Mouse (Mus musculus): ENCODE measurements around the gene Igf2bp3. TPM values are rescaled to one million over a fixed set of nuclear protein-coding genes. Genes with fewer than 3 reads are reported as not detected.

Gene Igf2bp3
- polyA plus RNA-seq, 1 experiment: 0.06 TPM

- H3K36me3 ChIP-seq (ENCODE audit: control insufficient read depth, insufficient read depth, low read length): no peaks in the 10 kb centered on the region
- no peak overlapping the region for H3K27ac ChIP-seq (ENCODE audit: insufficient read depth, low read depth, low read length)
- no peaks in the 10 kb centered on the region for H3K27me3 ChIP-seq (ENCODE audit: control insufficient read depth, insufficient read depth, low read length)
- no peak overlapping the region for H3K4me3 ChIP-seq (ENCODE audit: low read depth, low read length)
- TF ChIP-seq POLR2A (IDR thresholded peaks at IDR 0.05; ENCODE audit: low read depth, low read length) (no peak), CTCF (IDR thresholded peaks at IDR 0.05; ENCODE audit: extremely low read depth, insufficient read length, insufficient replicate concordance, low read depth, low read length) (no peak)
- 73% methylated on average over 6 of the region's 6 CpGs for WGBS
- H3K4me1 ChIP-seq (ENCODE audit: control insufficient read depth, insufficient read depth, insufficient read length, low read length): no peaks in the 10 kb centered on the region
These were observed 49.7 kb downstream of the Igf2bp3 start for GRCm38 (mm10) chr6:49165101-49165500.

GRCm38 (mm10) chr6:49164701-49165100 lies 50.1 kb downstream of the Igf2bp3 start:
- 86% methylated on average over 11 of the region's 11 CpGs for WGBS
- Histone ChIP-seq H3K4me3 (ENCODE audit: low read depth, low read length) (no peak overlapping the region), H3K4me1 (ENCODE audit: control insufficient read depth, insufficient read depth, insufficient read length, low read length) (no peaks in the 10 kb centered on the region), H3K27ac (ENCODE audit: insufficient read depth, low read depth, low read length) (no peak overlapping the region), H3K27me3 (ENCODE audit: control insufficient read depth, insufficient read depth, low read length) (no peaks in the 10 kb centered on the region), H3K36me3 (ENCODE audit: control insufficient read depth, insufficient read depth, low read length) (no peaks in the 10 kb centered on the region)
- TF ChIP-seq CTCF (IDR thresholded peaks at IDR 0.05; ENCODE audit: extremely low read depth, insufficient read length, insufficient replicate concordance, low read depth, low read length) (no peak), POLR2A (IDR thresholded peaks at IDR 0.05; ENCODE audit: low read depth, low read length) (no peak)

DNA sequence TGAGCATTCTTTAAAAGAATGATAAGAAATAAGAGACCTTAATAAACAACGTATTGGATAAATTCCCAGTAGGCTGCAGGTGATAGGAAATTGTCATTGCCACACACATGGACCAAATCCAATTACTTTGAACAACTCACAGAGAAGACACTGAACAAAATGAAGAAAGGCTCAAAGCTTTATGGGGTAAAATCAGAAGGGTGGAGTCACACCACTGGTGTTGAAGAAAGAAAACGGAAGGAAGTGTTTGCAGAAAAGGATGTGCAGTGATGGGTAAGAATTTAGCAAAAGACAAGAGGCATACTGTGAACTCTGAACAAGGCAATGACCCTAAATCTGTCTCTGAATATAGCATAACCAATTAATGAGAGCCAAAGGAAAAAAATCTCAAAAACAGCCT lies 54.8 kb downstream of the Igf2bp3 start:
- H3K27me3 ChIP-seq (ENCODE audit: control insufficient read depth, insufficient read depth, low read length): no peaks in the 10 kb centered on the region
- no peaks in the 10 kb centered on the region for H3K4me1 ChIP-seq (ENCODE audit: control insufficient read depth, insufficient read depth, insufficient read length, low read length)
- no peaks in the 10 kb centered on the region for H3K36me3 ChIP-seq (ENCODE audit: control insufficient read depth, insufficient read depth, low read length)
- 39% methylated on average over 2 of the region's 2 CpGs for WGBS
- H3K4me3 ChIP-seq (ENCODE audit: low read depth, low read length): no peak overlapping the region
- TF ChIP-seq CTCF (IDR thresholded peaks at IDR 0.05; ENCODE audit: extremely low read depth, insufficient read length, insufficient replicate concordance, low read depth, low read length): no peak
- no peak for TF ChIP-seq POLR2A (IDR thresholded peaks at IDR 0.05; ENCODE audit: low read depth, low read length)
- H3K27ac ChIP-seq (ENCODE audit: insufficient read depth, low read depth, low read length): no peak overlapping the region

DNA sequence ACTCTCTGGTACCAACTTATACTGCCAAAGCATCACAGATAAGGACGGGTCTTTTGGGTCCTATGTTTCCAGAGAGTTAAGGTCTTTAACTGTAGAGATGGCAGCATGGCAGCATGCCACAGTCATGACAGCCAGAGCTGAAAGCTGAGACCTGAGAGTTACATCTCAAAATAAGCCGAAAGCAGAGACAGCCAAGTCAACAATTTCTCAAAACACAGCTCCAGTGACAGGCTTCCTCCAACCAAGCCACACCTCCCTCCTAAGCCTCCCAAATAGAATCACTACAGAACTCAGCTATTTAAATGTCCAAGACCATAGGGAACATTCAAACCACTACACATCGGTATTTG lies 58.0 kb downstream of the Igf2bp3 start:
- no peaks in the 10 kb centered on the region for H3K4me1 ChIP-seq (ENCODE audit: control insufficient read depth, insufficient read depth, insufficient read length, low read length)
- 81% methylated on average over 3 of the region's 3 CpGs for WGBS
- no peak overlapping the region for H3K27ac ChIP-seq (ENCODE audit: insufficient read depth, low read depth, low read length)
- no peak for TF ChIP-seq POLR2A (IDR thresholded peaks at IDR 0.05; ENCODE audit: low read depth, low read length)
- H3K4me3 ChIP-seq (ENCODE audit: low read depth, low read length): no peak overlapping the region
- H3K27me3 ChIP-seq (ENCODE audit: control insufficient read depth, insufficient read depth, low read length): no peaks in the 10 kb centered on the region
- H3K36me3 ChIP-seq (ENCODE audit: control insufficient read depth, insufficient read depth, low read length): no peaks in the 10 kb centered on the region

- H3K4me1 ChIP-seq (ENCODE audit: control insufficient read depth, insufficient read depth, insufficient read length, low read length): peaks cover 3% of the 10 kb centered on the region; the same call in 1 of the 2 replicates
- WGBS: 87% methylated on average over 5 of the region's 5 CpGs
- no peak overlapping the region for H3K27ac ChIP-seq (ENCODE audit: insufficient read depth, low read depth, low read length)
- no peaks in the 10 kb centered on the region for H3K36me3 ChIP-seq (ENCODE audit: control insufficient read depth, insufficient read depth, low read length)
- no peak for TF ChIP-seq CTCF (IDR thresholded peaks at IDR 0.05; ENCODE audit: extremely low read depth, insufficient read length, insufficient replicate concordance, low read depth, low read length)
- TF ChIP-seq POLR2A (IDR thresholded peaks at IDR 0.05; ENCODE audit: low read depth, low read length): no peak
- H3K27me3 ChIP-seq (ENCODE audit: control insufficient read depth, insufficient read depth, low read length): no peaks in the 10 kb centered on the region
- no peak overlapping the region for H3K4me3 ChIP-seq (ENCODE audit: low read depth, low read length)
These were observed 58.5 kb downstream of the Igf2bp3 start for GRCm38 (mm10) chr6:49156170-49156825.

- Histone ChIP-seq H3K4me3 (ENCODE audit: low read depth, low read length) (no peak overlapping the region), H3K27me3 (ENCODE audit: control insufficient read depth, insufficient read depth, low read length) (no peaks in the 10 kb centered on the region), H3K27ac (ENCODE audit: insufficient read depth, low read depth, low read length) (0 out of 2 replicates have a peak overlapping the region, but pooled peaks have one; percentile 73), H3K4me1 (ENCODE audit: control insufficient read depth, insufficient read depth, insufficient read length, low read length) (peaks cover 21% of the 10 kb centered on the region), H3K36me3 (ENCODE audit: control insufficient read depth, insufficient read depth, low read length) (no peaks in the 10 kb centered on the region)
- 52% methylated on average over 4 of the region's 4 CpGs for WGBS
- TF ChIP-seq POLR2A (IDR thresholded peaks at IDR 0.05; ENCODE audit: low read depth, low read length) (no peak), CTCF (IDR thresholded peaks at IDR 0.05; ENCODE audit: extremely low read depth, insufficient read length, insufficient replicate concordance, low read depth, low read length) (no peak)
These were observed 63.3 kb downstream of the Igf2bp3 start for GRCm38 (mm10) chr6:49151465-49151864.

DNA sequence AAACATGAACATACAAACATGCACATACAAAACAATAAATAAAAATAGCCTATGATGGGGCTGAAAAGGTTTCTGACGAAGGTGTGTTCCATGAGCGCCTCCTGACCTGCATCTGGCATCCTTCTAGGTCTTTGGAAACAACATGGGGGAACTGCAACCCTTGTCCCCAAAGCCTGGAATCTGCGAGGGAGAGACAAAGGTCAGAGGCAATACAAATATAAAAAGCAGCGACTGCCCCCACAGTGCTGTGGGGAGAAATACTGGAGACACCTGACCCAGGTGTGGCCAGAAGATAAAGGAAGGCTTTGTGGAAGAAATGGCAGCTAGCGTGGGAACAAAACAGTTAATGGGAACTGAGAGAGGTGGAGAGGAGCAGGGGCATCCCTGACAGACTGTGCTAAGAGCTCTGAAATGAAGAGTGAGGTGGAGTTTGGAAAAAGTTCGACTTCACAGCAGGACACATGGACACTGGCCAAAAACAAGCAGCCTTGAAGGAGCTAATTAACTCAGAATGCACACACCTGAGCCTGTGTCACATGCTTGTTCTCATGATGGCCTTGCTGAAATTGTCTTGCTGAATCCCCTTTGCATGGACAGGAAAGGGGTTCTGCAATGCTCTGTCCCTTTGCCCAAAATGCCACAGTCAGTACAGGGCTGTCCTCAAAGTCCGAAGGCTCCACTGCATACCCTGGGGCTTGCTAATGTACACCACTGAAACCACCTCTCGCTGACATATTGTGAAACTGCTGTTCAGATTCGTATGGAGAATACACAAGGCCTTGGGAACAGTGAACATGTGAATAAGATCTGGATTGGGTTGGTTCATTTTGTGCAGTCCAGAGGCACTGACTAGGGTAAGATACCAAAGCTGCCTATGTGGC lies 64.2 kb downstream of the Igf2bp3 start:
- no peaks in the 10 kb centered on the region for H3K36me3 ChIP-seq (ENCODE audit: control insufficient read depth, insufficient read depth, low read length)
- H3K4me3 ChIP-seq (ENCODE audit: low read depth, low read length): no peak overlapping the region
- TF ChIP-seq POLR2A (IDR thresholded peaks at IDR 0.05; ENCODE audit: low read depth, low read length) (no peak), CTCF (IDR thresholded peaks at IDR 0.05; ENCODE audit: extremely low read depth, insufficient read length, insufficient replicate concordance, low read depth, low read length) (no peak)
- H3K27ac ChIP-seq (ENCODE audit: insufficient read depth, low read depth, low read length): peak overlapping the region; percentile 76
- H3K27me3 ChIP-seq (ENCODE audit: control insufficient read depth, insufficient read depth, low read length): no peaks in the 10 kb centered on the region
- WGBS: 31% methylated on average over 9 of the region's 9 CpGs
- peaks cover 21% of the 10 kb centered on the region for H3K4me1 ChIP-seq (ENCODE audit: control insufficient read depth, insufficient read depth, insufficient read length, low read length)
